Mouse (Mus musculus): ENCODE results near the gene Oxld1.

The Oxld1 gene

DNA sequence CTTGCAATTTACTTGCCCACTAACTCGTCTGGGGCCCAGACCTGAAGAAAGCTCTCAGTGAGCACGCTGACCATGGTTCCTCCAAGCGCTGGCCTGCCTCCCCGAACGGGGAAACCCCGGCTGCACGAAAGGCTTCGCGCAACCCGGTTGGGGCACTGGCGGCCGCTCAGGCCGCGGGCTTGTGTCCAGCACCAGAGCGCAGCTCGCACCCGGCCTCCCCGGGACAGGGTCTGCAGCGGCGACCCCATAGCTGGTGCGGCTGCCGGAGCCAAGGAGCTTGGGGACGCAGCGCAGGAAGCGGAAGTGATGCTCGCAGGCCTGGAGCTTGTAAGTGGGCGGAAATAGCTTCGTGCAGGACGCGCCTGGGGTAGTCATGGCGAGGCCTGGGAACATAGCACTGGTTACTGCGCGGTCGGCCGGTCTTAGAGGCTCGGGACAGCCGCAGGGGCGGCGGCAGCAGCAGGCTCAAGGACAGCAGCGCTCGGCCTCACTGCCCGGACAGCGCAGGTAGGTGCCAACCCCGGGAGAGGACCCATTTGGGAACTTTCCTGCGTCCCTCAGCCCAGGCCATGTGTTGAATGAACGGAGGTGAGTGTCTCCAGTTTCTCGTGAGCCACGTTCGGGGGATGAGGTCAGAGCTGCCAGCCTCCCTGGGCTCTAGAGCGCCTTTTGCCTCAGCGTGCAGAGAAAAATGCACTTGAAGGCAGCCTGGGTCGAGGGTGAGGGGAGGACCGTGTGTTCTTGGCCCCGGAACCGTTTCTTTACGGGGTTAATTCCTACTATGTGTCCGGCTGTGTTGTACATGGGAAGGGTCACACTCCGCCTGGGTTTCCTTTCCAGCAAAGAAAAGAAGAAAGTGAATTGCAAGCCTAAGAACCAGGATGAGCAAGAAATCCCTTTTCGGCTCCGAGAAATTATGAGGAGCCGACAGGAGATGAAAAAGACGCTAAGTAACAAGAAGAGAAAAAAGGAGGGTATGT lies at the start of gene Oxld1, which contains the start of gene Ccdc137:
Gene Oxld1, minus strand, starts transcription at position 297 of the 980 bp plus-strand sequence.
Gene Ccdc137, plus strand, starts transcription at position 344 of the 980 bp plus-strand sequence.
- peak; percentile 78 for DNase-seq (ENCODE audit: low spot score)

DNA sequence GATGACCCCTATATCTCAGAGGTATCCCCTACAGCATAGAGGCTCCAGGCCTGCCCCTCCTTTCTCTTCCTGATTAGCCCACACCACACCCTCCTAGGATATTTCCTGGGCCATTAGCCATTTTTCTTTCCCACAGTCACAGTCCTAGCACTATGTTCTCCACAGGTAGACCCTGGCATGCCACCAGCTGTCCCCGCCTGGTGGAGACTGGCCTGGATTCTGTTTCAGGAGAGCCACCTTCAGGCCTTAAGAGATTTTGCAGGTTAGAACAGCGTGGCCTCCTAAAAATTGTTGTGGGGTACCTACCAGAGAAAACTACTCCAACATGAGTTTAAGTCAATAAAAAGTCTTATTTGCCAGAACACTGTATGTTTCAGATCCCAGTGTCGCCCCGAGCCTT lies 49.0 kb upstream of the Oxld1 start:
- no peak for DNase-seq (ENCODE audit: low spot score)

DNA sequence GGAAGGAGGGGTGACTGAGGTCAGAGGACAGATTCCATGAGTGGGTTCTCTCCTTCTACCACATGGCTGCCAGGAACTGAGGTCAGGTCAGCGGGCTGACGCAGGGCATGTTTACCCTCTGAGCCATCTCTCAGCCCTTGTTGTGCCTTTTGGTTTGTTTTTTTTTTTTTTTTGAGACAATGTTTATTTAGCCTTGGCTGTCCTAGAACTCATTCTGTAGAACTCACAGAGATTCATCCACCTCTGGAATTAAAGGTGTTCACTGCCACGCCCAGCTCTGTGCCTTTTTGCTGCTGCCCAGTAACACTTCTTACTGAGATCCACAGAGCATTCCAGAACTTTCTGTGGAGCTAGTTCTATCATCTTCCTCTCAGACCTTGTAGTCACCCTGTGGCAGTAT lies 47.8 kb upstream of the Oxld1 start:
- DNase-seq (ENCODE audit: low spot score), result no peak

GRCm38 (mm10) chr11:120501701-120502100 lies 43.8 kb upstream of the Oxld1 start:
- DNase-seq (ENCODE audit: low spot score), result no peak

DNA sequence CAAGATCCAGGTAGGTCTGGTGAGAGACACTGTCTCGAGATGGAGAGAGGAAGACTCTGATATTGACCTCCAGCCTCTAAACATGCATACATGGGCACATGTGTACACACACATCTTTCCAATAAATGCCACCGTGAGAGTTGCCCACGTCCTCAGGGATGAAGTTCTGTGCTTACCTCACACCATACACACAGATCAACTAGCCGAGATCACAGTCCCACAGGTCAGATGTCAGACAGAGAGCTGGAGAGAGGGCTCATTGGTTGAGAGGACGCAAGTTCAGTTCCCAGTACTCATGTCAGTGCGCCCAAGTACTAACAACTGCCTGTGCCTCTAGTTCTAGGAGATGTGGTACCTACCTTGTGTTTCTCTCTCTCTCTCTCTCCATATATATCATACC lies 43.1 kb upstream of the Oxld1 start:
- DNase-seq (ENCODE audit: low spot score), result no peak

DNA sequence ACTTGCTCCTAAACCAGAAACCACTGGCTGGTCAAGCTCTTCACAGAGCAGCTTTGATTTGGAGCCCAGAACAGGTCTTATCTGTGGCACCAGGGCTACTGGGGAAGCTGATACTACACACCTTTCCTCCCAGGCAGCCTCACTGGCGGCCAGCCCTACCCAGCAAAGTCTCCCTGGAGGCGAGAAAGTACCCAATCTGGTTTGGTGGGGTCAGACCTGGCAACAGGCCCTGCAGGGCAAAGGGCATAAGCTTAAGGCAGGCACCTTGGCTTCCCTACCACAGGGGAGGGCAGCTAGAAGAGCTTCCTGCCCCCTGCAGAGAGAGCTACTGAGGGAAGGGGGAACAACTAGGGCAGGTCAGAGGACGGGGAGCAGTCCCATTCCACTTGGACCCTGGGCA lies 42.5 kb upstream of the Oxld1 start:
- DNase-seq (ENCODE audit: low spot score), result no peak

DNA sequence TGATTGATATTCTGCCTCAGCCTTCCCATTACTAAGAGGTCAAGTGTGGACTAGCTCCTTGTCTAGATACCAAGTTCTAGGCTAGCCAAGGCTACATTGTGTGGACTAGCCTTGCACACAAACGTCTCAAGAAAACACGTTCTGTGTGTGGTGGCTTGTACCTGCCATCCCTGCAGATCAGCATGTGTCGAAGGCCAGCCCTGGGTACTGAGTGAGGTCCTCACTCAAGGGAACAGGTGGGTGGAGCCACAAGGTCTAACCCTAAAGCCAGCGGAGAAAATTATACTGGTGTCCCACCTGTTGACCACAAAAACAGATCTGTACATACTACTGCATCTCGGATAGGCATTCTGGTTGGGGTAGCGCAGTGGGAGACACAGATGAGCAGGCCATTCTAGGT lies 42.0 kb upstream of the Oxld1 start:
- DNase-seq (ENCODE audit: low spot score), result no peak

GRCm38 (mm10) chr11:120498891-120499290 lies 41.0 kb upstream of the Oxld1 start:
- DNase-seq (ENCODE audit: low spot score), result peak; percentile 54

GRCm38 (mm10) chr11:120498226-120498625 lies 40.4 kb upstream of the Oxld1 start:
- DNase-seq (ENCODE audit: low spot score), result no peak

GRCm38 (mm10) chr11:120497436-120497835 lies 39.6 kb upstream of the Oxld1 start:
- peak; percentile 64 for DNase-seq (ENCODE audit: low spot score)

GRCm38 (mm10) chr11:120493911-120494310 lies 36.0 kb upstream of the Oxld1 start:
- no peak for DNase-seq (ENCODE audit: low spot score)

DNA sequence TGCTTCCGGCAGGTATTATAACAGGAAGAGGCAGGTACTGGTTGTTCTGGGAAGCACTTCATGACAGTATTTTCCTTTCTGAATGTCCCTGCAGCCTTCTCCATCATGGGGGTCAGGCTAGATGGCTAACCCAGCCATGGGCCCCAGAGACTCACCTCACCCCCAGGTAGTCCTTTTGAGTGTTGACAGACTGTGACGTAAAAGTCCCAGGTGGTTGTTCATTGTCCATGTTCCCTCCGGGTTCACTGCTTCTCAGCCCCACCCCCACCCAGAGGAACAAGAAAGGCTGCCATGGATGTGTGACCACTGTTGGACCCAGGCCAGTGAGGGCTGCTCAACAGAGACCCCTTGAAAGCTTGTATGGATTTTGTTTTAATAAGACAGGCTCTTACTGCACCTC lies 35.5 kb upstream of the Oxld1 start:
- DNase-seq (ENCODE audit: low spot score), result no peak

- DNase-seq (ENCODE audit: low spot score), result no peak
These were observed 35.0 kb upstream of the Oxld1 start for GRCm38 (mm10) chr11:120492878-120493203.

DNA sequence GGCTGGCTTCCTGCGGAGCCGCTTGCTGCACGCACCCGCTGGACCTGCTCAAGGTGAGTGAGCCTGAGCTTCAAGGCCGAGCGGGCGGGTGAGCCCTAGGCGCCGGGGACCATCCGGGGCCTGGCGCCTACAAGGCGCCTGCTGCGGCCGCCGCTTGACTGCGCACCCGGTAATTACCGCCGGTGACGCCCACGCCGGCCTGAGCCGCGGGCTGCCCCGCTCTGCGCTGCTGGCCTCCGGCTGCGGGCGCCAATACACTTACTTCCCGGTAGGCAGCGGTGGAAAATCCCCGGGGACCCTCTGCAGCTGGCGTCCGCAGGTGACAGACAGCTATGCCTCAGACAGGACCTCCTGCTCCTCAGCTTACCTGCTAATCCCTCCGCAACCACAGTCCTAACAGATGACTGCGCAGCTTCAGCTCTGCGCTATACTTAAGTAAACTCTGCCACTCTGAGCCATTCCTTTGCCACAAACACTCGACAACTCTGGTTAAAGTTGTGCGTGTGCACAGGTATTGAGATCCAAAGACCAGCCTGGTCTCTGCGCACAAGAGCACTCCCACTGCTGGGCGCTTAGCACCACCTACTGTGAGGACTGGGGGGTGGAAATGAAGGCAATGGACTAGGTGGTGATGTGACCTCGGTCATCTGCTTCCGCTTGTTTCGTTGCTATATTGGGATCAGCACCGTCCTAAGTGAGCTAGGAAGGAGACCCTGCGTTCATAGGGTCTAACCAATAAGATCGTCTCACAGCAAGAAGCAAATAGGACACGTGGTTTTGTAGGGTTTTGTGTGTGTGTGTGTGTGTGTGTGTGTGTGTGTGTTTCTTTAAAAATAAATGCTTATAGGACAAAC lies 34.4 kb upstream of the Oxld1 start:
- DNase-seq (ENCODE audit: low spot score), result no peak

GRCm38 (mm10) chr11:120491317-120492023 lies 33.6 kb upstream of the Oxld1 start, which contains the start of gene Slc25a10:
TSS of gene Slc25a10 (plus strand) at chr11:120491840.
- DNase-seq (ENCODE audit: low spot score), result peak; percentile 85

DNA sequence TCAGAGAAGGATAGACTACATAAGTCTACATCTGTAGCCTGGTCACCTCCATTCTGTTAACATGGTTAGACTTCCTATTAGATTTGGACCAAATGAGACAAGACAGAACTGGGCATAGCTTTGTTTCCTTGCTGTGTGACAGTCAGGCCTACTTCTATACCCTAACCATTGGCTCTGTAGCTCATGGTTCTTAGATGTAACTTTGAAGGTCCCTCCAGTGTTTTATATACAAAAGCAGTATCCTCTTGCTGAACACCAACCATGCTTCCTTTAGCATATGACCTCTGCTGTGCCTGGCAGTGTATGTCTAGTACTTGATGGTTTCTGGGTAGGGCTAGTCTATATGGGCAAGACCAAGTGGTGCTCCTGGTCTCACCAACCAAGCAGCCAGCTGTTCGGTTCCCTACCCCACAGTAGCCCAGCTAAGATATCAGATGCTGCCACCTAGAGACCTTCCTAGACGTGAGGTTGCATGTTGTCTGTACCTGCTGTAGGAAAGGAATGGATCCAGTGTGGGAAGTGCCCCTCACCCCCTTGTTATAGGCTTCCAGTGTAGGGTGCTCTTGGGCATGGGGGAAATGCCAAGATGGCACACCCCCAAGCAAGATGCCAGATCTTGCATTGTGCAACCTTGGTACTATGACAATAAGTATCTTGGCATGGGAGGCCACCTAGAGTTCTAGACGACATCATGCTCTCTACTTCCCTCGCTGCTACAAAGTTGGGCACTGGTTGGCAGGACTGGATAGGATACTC lies 32.6 kb upstream of the Oxld1 start:
- no peak for DNase-seq (ENCODE audit: low spot score)

DNA sequence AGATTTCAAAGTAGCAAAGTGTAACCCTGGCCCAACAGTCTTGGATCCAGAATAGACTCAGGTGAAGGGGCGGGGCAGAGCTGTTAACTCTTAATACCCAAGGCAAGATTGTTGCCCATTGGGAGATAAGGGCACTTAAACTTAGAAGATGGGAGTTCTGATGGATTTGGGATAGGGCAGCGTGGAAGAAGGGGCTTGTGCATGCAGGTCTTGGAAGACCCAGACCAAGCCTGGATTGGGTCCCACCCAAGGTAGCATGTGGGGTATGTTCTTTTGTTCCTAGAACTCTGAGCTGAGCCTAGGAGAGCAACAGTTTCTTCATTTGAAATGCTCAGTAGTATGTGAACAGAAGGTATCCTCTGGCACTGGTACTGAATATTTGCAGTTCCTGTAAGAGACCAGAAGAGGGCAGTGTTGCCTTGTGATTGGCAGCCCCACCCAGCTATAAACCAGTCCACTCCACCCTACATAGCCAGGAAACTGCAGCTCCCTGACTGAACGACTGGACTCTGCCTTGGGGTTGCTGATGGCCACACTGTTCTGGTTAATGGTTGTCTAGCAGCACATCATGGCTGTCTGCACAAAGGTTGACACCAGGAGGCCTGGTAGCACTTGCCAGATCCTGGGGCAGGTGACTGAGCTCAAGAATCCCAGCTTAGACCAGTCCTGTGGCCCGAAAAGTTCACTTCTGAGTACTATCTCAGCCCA lies 31.3 kb upstream of the Oxld1 start:
- peak; percentile 61 for DNase-seq (ENCODE audit: low spot score)

GRCm38 (mm10) chr11:120488516-120488915 lies 30.6 kb upstream of the Oxld1 start:
- DNase-seq (ENCODE audit: low spot score), result no peak

DNA sequence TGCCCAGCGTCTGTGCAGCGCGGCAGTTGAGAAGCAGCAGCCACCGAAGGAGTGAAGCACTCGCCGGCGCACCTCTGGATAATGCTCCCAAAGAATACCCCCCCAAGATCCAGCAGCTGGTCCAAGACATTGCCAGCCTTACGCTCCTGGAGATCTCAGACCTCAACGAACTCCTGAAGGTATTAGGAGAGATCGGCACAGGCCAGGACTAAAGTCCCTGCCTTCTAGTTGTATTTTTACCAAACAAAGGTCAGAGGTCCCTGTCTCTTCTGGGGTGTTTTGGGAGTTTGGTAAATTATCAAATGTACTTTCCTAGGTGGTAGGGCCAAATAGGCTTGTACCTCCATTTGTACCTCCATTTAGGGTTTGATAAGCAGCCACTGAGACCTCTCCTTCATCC lies 27.4 kb upstream of the Oxld1 start:
- DNase-seq (ENCODE audit: low spot score), result no peak

- peak; percentile 91 for DNase-seq (ENCODE audit: low spot score)
These were observed 26.6 kb upstream of the Oxld1 start, which contains the start of gene Mrpl12 for GRCm38 (mm10) chr11:120484265-120484981. TSS of gene Mrpl12 (plus strand) at chr11:120484613.

Data from testis, postnatal 14 days (tissue).